In genomic region chr19:6952712-6953037, GRCm38 (mm10) we compare ENCODE assay signal across 8 mouse cellular contexts. TPM values are rescaled to one million over a fixed set of nuclear protein-coding genes. Genes with fewer than 3 reads are reported as not detected.
DNase-seq lines count a peak whose midpoint lies in the region; ATAC-seq and TF ChIP-seq lines count a peak whose summit lies in the region.

No protein-coding gene starts in this region.

- no peak for ATAC-seq in heart, embryonic 15.5 days (replicated peaks; ENCODE audit: insufficient number of reproducible peaks, insufficient read depth, low FRiP score, low read depth)
- no peak for ATAC-seq in kidney, postnatal 0 days (replicated peaks; ENCODE audit: low FRiP score, low read depth)

- TF ChIP-seq CTCF in bone marrow, adult 2 months (IDR thresholded peaks at IDR 0.05; ENCODE audit: control insufficient read depth, insufficient read depth, low read length): no peak
- no peak for TF ChIP-seq CTCF in kidney, postnatal 0 days (IDR thresholded peaks at IDR 0.05; ENCODE audit: low read depth)

- WGBS in bone marrow, adult 2 months: 15% methylated on average over 3 of the region's 3 CpGs
- WGBS in heart, embryonic 15.5 days: 4% methylated on average over 3 of the region's 3 CpGs
- WGBS in kidney, postnatal 0 days: 6% methylated on average over 3 of the region's 3 CpGs

- no peaks in the 10 kb centered on the region for H3K27me3 ChIP-seq in heart, embryonic 15.5 days
- H3K27me3 ChIP-seq in kidney, postnatal 0 days (ENCODE audit: insufficient read depth, low read length): no peaks in the 10 kb centered on the region

- in situ Hi-C loops in ES-E14 (cut with MboI; ENCODE audit: low sequenced_read_pairs in 2 of 2, unreplicated experiment in 2 of 2): no loop called here

- H3K9ac ChIP-seq in ES-E14 (ENCODE audit: insufficient read depth, low read depth, low read length, poor library complexity, severe bottlenecking): peak overlapping the region; percentile 82; the same call in 1 of the 2 replicates
- peak overlapping the region; percentile 83; the same call in 1 of the 2 replicates for H3K9ac ChIP-seq in heart, embryonic 15.5 days
- peak overlapping the region; percentile 67 for H3K9ac ChIP-seq in kidney, postnatal 0 days (ENCODE audit: low read depth, low read length)

- H3K4me2 ChIP-seq in heart, embryonic 15.5 days: peak overlapping the region; percentile 83
- H3K4me2 ChIP-seq in kidney, postnatal 0 days (ENCODE audit: low read length): peak overlapping the region; percentile 67

- H3K4me1 ChIP-seq in ES-E14 (ENCODE audit: control insufficient read depth in 2 of 2, insufficient read depth in 2 of 2, low read length in 2 of 2, poor library complexity in 1 of 2): peaks cover 0 to 23% of the 10 kb centered on the region in 2 experiments; a peak in 3 of 4 replicates
- peaks cover 2% of the 10 kb centered on the region; the same call in 1 of the 2 replicates for H3K4me1 ChIP-seq in bone marrow, adult 2 months (ENCODE audit: control insufficient read depth, insufficient read depth, low read length)
- H3K4me1 ChIP-seq in heart, embryonic 15.5 days (replicated peaks): peaks cover 50% of the 10 kb centered on the region
- peaks cover 8% of the 10 kb centered on the region; the same call in 1 of the 2 replicates for H3K4me1 ChIP-seq in kidney, postnatal 0 days (replicated peaks; ENCODE audit: insufficient read depth, low read length)

- peak overlapping the region; percentile 80; a peak in 3 of 4 replicates for H3K4me3 ChIP-seq in ES-E14 (ENCODE audit: insufficient read depth in 1 of 2, low read depth in 1 of 2, low read length in 2 of 2, poor library complexity in 1 of 2, severe bottlenecking in 1 of 2)
- no peak overlapping the region for H3K4me3 ChIP-seq in bone marrow, adult 2 months (replicated peaks; ENCODE audit: control insufficient read depth, low read depth, low read length)
- H3K4me3 ChIP-seq in heart, embryonic 15.5 days: peak overlapping the region; percentile 70
- H3K4me3 ChIP-seq in kidney, postnatal 0 days (replicated peaks; ENCODE audit: low read depth, low read length): no peak overlapping the region

- no peak for TF ChIP-seq POLR2A in bone marrow, adult 2 months (IDR thresholded peaks at IDR 0.05; ENCODE audit: borderline replicate concordance, control insufficient read depth, low read depth, low read length)

- DNase-seq in ES-E14 (ENCODE audit: low read depth, low spot score): no peak
- peak; percentile 38 for DNase-seq in kidney, postnatal 0 days (ENCODE audit: low spot score)
- peak; percentile 91 for DNase-seq in lung, postnatal 25 days (ENCODE audit: low spot score)
- DNase-seq in thymus, postnatal 25 days: peak; percentile 43
- no peak for DNase-seq in layer of hippocampus, postnatal 14 days (ENCODE audit: low spot score in 2 of 2)
- no peak for DNase-seq in right cerebral cortex, postnatal 4 days

- H3K27ac ChIP-seq in ES-E14 (ENCODE audit: insufficient read depth, low read depth, low read length, poor library complexity, severe bottlenecking): peak overlapping the region; percentile 91; the same call in 1 of the 2 replicates
- H3K27ac ChIP-seq in bone marrow, adult 2 months (ENCODE audit: control insufficient read depth, insufficient read depth, low read depth, low read length, poor library complexity): peak overlapping the region; percentile 15; the same call in 1 of the 2 replicates
- peak overlapping the region; percentile 99 for H3K27ac ChIP-seq in heart, embryonic 15.5 days
- H3K27ac ChIP-seq in kidney, postnatal 0 days: peak overlapping the region; percentile 96

- H3K36me3 ChIP-seq in ES-E14 (ENCODE audit: control insufficient read depth, insufficient read depth, low read length, poor library complexity, severe bottlenecking): peaks cover 34% of the 10 kb centered on the region
- peaks cover 23% of the 10 kb centered on the region; the same call in 1 of the 2 replicates for H3K36me3 ChIP-seq in heart, embryonic 15.5 days
- peaks cover 37% of the 10 kb centered on the region for H3K36me3 ChIP-seq in kidney, postnatal 0 days (ENCODE audit: insufficient read depth, low read length)

- H3K9me3 ChIP-seq in ES-E14 (ENCODE audit: control insufficient read depth, insufficient read depth, low read depth, low read length): no peaks in the 10 kb centered on the region
- H3K9me3 ChIP-seq in heart, embryonic 15.5 days (replicated peaks): no peaks in the 10 kb centered on the region
- H3K9me3 ChIP-seq in kidney, postnatal 0 days (replicated peaks; ENCODE audit: low read length): no peaks in the 10 kb centered on the region

TF ChIP-seq in ES-E14, 5 proteins besides CTCF, POLR2A, EP300 and RAD21:
- TF ChIP-seq HCFC1 (IDR thresholded peaks at IDR 0.05; ENCODE audit: borderline replicate concordance, insufficient read depth, low read length) (no peak), MAFK (IDR thresholded peaks at IDR 0.05; ENCODE audit: insufficient read depth, low read depth, low read length) (no peak), ZNF384 (IDR thresholded peaks at IDR 0.05; ENCODE audit: low read depth, low read length) (no peak), ZC3H11A (IDR thresholded peaks at IDR 0.05; ENCODE audit: borderline replicate concordance, low read depth, low read length) (no peak), CHD2 (IDR thresholded peaks at IDR 0.05; ENCODE audit: low read depth, low read length) (no peak)

RNA-seq across cellular contexts. Expression of gene Gpr137, which starts 10.4 kb away (rescaled TPM):
- 23.2 and 23.7 TPM in 2 replicates for total RNA-seq in ES-E14 (2012; rRNA removed)
- polyA plus RNA-seq in bone marrow, adult 2 months (2011; ENCODE audit: insufficient read depth, insufficient read length, low replicate concordance, missing spikeins): 18.7 and 31.9 TPM in 2 replicates
- 20.8 and 27.7 TPM in 2 replicates for polyA plus RNA-seq in heart, embryonic 15.5 days (2015; fragmentation: Nextera tagmentation; extraction: Ambion mirVana)
- 32.6 and 33.1 TPM in 2 replicates for polyA plus RNA-seq in kidney, postnatal 0 days (2015; fragmentation: Nextera tagmentation; extraction: Ambion mirVana)
- total RNA-seq in layer of hippocampus, postnatal 14 days (2021): 10 to 100 TPM; 88.1 to 94.9 TPM

RNA-seq across cellular contexts. Expression of gene Bad, which starts 11.0 kb away (rescaled TPM):
- total RNA-seq in ES-E14 (2012; rRNA removed): 16.3 and 22.9 TPM in 2 replicates
- polyA plus RNA-seq in bone marrow, adult 2 months (2011; ENCODE audit: insufficient read depth, insufficient read length, low replicate concordance, missing spikeins): 15.4 and 20.4 TPM in 2 replicates
- 55.6 and 58.1 TPM in 2 replicates for polyA plus RNA-seq in heart, embryonic 15.5 days (2015; fragmentation: Nextera tagmentation; extraction: Ambion mirVana)
- polyA plus RNA-seq in kidney, postnatal 0 days (2015; fragmentation: Nextera tagmentation; extraction: Ambion mirVana): 75.8 and 76.5 TPM in 2 replicates
- total RNA-seq in layer of hippocampus, postnatal 14 days (2021): 10 to 100 TPM; 37.4 to 39.2 TPM

RNA-seq across cellular contexts. Expression of gene Kcnk4, which starts 18.4 kb away (rescaled TPM):
- 2.3 and 4.4 TPM in 2 replicates for total RNA-seq in ES-E14 (2012; rRNA removed)
- polyA plus RNA-seq in bone marrow, adult 2 months (2011; ENCODE audit: insufficient read depth, insufficient read length, low replicate concordance, missing spikeins): not detected in 2 replicates
- 0.14 and 1.1 TPM in 2 replicates for polyA plus RNA-seq in heart, embryonic 15.5 days (2015; fragmentation: Nextera tagmentation; extraction: Ambion mirVana)
- polyA plus RNA-seq in kidney, postnatal 0 days (2015; fragmentation: Nextera tagmentation; extraction: Ambion mirVana): 0.46 and 0.69 TPM in 2 replicates
- 10 to 100 TPM; 26.2 to 26.9 TPM for total RNA-seq in layer of hippocampus, postnatal 14 days (2021)

RNA-seq across cellular contexts. Expression of gene Ppp1r14b, which starts 22.1 kb away (rescaled TPM):
- 365 and 385 TPM in 2 replicates for total RNA-seq in ES-E14 (2012; rRNA removed)
- 83.5 and 137 TPM in 2 replicates for polyA plus RNA-seq in bone marrow, adult 2 months (2011; ENCODE audit: insufficient read depth, insufficient read length, low replicate concordance, missing spikeins)
- 136 and 138 TPM in 2 replicates for polyA plus RNA-seq in heart, embryonic 15.5 days (2015; fragmentation: Nextera tagmentation; extraction: Ambion mirVana)
- polyA plus RNA-seq in kidney, postnatal 0 days (2015; fragmentation: Nextera tagmentation; extraction: Ambion mirVana): 144 and 174 TPM in 2 replicates
- 100 to 1,000 TPM in 1 of 2 experiments, 10 to 100 TPM in 1; 96.6 to 107 TPM for total RNA-seq in layer of hippocampus, postnatal 14 days (2021)

RNA-seq across cellular contexts. Expression of gene Plcb3, which starts 23.6 kb away (rescaled TPM):
- total RNA-seq in ES-E14 (2012; rRNA removed): 42.3 and 55.1 TPM in 2 replicates
- polyA plus RNA-seq in bone marrow, adult 2 months (2011; ENCODE audit: insufficient read depth, insufficient read length, low replicate concordance, missing spikeins): 9.7 and 14.6 TPM in 2 replicates
- polyA plus RNA-seq in heart, embryonic 15.5 days (2015; fragmentation: Nextera tagmentation; extraction: Ambion mirVana): 16.4 and 25.3 TPM in 2 replicates
- polyA plus RNA-seq in kidney, postnatal 0 days (2015; fragmentation: Nextera tagmentation; extraction: Ambion mirVana): 24.6 and 28.5 TPM in 2 replicates
- 10 to 100 TPM; 14.7 to 15.9 TPM for total RNA-seq in layer of hippocampus, postnatal 14 days (2021)

Comparison
In these comparisons a context has a peak if more than half of its experiments do, and no peak if none do; other contexts are left out.
1. DNase-seq: peak in kidney, postnatal 0 days (single experiment), lung, postnatal 25 days (single experiment) and thymus, postnatal 25 days (single experiment); none in ES-E14 (single experiment), layer of hippocampus, postnatal 14 days (0 of 2) and right cerebral cortex, postnatal 4 days (single experiment).
2. H3K27ac ChIP-seq: peak in every context shown above with its lines; median percentile 99 in heart, embryonic 15.5 days; 96 in kidney, postnatal 0 days; 91 in ES-E14; 15 in bone marrow, adult 2 months.
3. H3K4me3 ChIP-seq: peak in ES-E14 (2 of 2) and heart, embryonic 15.5 days (single experiment); none in bone marrow, adult 2 months (single experiment) and kidney, postnatal 0 days (single experiment).
4. Peak in every context shown above with its lines, with median percentiles within 50 percentile points of each other: H3K9ac ChIP-seq.